Mouse (Mus musculus) kidney, adult 2 months (tissue): Measurements from ENCODE around the gene Cldn14.

Experiments used
- CTCF ChIP-seq: fragments of 200-500 bp; conservative IDR thresholded peaks from 2 replicates; pipeline ENCODE4 v1.5.1; 2011; ENCODE audit warnings: low read depth, mild to moderate bottlenecking, control low read depth, low read length, moderate library complexity, mixed read lengths; ENCODE audit not compliant: insufficient read depth, insufficient read length
- POLR2A ChIP-seq: fragments of 200-500 bp; IDR thresholded peaks from one replicate; pipeline ENCODE4 v1.6.1; 2011; ENCODE audit warnings: low read depth, low read length, control low read depth

GRCm38 (mm10) chr16:93877612-93878380 lies 130.8 kb downstream of the Cldn14 start:
- TF ChIP-seq POLR2A (no peak), CTCF (no peak)
